Mouse (Mus musculus) heart, postnatal 4 days (tissue): Measurements from ENCODE around the gene Galp. TPM values are rescaled to one million over a fixed set of nuclear protein-coding genes. Genes with fewer than 3 reads are reported as not detected.
"Not testable (repeated sequence)": the region's sequence is repeated elsewhere in the genome, so short reads cannot be mapped to it uniquely, and the experiment has no call there.

ENCODE experiments used
- DNase-seq: peaks from one replicate; pipeline ENCODE4 v3.0.0; 2021
- total RNA-seq, 2 experiments: library from RNA; stranded (reverse); gene quantifications; 2 replicates each; pipeline ENCODE4 v1.2.3; 2021

The Galp gene
- not detected for total RNA-seq

DNA sequence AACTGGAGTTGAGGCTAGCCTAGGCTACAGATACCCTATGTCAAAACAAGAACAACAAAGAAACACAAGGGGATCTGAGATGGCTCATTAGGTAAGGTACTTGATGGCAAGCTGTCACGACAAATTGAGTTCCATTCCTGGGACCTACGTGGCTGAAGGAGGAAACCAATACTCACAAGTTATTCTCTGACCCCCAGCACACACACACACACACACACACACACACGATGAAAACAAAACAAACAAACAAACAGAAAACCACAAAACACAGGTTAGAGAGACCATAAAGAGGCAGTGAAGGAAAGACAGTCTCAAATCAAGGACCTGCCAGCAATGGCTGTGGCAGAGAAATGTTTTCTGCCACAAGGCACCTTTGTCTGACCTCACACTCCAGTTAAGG lies at the start of gene Galp:
Gene Galp, plus strand, starts transcription at position 301 of the 400 bp plus-strand sequence.
- DNase-seq: no peak

DNA sequence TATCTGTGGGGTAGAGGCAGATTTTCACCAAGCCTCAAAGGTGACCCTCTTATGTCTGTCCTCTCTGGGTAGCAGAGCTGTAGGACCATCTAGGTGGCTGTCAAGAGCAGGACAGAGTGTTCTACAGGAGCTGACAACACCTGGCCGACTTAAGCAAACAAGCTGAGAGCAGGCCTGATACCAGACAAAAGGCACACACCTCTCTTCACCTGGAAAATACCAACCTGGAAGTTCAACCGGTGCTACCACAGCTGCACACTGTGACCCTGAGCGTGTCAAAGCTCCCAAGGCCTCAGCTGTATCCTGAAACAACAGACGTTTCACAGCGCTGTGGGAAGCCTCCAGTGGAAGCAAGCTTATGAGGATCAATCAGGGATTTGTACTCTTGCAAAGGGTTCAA lies 49.2 kb upstream of the Galp start:
- no peak for DNase-seq

DNA sequence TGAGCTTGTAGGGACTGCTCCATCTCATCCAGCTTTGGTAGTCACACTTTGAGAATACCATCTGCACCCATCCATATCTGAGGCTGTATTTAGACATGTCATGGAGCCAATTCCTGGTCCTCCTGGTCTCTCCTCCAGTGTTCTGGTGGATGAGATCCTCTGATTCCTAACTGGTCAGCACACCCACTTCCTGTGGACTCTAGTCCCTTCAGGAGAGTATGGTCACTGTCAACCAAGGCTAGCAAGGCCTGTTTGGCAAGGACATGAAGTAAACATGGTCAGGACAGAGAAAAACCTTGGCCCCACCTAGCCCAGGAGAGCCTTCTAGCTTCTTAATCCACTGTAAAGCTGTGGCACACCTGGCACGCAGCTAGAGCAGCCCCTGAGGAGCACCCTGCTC lies 45.6 kb upstream of the Galp start:
- no peak for DNase-seq

DNA sequence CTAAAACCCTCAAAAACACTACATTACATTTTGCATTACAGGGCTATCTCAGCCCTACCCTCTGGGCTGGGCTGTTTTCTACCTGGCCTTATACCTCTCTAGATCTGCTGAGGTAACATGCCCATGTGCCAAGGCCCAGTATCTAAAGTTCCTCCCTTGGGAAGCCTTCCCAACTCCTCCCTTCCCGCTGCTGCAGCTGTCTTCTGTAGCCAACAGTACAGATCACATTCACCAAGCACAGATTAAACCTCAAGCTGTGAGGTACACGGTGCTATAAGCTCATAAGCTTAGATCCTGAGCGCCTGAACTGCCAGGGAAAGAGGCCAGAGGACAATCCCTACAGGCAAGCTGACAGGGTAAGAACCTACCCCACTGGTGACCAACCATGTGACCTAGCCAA lies 44.9 kb upstream of the Galp start:
- no peak for DNase-seq

DNA sequence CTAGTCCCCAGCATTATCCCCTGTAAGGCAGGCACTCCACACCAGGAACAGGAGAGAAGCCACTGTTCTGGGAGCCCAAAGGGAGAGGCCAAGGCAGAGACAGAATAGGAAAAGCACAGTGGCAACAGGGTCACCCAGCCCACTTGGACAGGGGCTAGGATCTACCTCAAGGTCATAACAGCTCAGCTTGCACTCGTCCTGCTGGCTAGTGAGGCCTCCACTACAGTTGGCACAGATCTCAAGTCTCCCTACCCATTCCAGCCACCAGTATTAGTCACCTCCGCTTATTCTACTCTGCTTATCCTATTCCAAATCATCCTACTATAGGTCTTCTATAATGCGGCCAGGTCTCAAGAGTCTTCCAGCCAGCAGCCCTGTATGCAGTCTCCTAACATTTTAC lies 43.8 kb upstream of the Galp start:
- no peak for DNase-seq

DNA sequence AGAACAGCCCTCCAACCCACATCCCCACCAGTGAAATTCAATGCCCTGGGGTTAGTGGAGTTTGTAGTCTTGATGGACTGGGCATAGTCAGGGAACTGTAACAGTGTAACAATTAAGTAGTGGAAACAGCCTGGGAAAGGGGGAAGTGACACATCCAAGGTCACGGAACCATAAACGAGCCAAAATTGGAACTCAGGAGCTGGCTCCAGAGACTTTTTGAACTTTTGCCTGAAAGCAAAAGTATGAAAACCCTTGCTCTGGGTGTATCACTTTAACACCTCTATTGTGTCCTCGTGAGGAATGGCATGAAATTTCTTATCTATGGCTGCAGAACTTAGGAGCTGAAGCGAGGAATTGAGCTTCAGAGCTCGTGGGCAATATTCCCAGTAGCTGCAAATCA lies 42.7 kb upstream of the Galp start:
- DNase-seq: no peak

DNA sequence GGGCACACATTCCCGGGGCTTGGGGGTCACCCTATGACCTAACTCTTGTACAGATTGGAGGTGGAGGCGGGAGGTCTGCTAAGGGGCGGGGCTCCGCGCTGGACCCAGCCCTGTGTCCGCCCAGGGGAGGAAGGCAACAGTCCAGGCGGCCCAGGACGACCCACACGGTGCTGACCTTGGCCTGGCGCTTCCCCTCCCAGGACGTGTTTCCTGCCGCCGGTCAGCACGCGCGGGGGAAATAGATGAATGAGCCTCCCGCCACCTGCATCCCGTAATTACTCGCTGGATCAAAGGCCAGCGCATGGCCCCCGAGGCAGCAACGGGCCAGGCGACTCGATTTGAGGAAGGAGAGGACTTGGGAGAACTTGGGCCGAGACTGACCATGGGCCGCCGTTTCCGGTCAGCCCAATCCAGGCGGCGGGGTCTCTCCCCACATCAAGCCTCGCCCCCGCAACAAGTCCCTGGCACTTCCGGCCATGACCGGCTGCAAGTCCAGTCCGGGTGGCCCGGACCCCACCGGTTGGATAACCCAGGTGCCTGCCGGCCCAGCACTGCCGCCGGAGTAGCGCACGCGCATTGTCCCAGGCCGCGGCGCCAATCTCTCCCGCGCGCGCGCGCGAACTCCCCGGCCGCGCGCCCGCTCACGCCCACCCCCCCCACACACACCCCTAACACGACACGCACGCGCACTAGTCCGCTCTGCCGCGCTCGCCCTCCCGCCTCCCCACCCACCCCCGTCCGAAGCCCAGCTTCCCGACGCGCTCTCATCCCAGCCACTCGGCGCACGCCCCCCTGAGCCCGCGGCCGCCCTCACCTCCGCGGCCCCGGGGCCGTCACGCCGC lies 41.6 kb upstream of the Galp start:
- peak; percentile 86 for DNase-seq

DNA sequence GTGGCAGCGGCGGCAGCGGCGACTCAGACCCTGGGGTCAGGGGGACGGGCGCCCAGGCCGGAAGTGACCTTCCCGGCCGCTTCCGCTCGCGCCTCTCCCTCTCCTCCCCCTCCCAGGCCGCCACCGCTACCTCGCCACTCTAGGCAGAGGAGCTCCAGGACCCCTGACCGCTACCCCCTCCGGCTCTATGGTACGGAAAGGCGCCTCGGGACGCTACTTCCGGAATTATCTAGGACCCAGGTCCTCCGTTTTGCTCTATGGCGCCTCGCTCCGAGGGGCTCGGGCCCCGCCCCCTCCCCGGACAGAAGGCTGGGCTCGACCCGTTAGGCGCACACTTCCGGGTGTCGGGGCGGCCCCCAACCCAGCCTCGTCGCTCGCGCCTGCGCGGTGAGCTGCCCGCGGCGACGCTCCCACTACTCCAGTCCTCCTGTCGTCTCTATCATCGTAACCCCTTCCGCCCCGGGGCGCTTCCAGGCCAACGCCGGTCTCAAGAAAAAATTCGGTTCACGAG lies 40.9 kb upstream of the Galp start, which contains the start of gene Zfp787:
Gene Zfp787, minus strand, starts transcription at position 97 of the 511 bp plus-strand sequence.
- DNase-seq: peak; percentile 98

DNA sequence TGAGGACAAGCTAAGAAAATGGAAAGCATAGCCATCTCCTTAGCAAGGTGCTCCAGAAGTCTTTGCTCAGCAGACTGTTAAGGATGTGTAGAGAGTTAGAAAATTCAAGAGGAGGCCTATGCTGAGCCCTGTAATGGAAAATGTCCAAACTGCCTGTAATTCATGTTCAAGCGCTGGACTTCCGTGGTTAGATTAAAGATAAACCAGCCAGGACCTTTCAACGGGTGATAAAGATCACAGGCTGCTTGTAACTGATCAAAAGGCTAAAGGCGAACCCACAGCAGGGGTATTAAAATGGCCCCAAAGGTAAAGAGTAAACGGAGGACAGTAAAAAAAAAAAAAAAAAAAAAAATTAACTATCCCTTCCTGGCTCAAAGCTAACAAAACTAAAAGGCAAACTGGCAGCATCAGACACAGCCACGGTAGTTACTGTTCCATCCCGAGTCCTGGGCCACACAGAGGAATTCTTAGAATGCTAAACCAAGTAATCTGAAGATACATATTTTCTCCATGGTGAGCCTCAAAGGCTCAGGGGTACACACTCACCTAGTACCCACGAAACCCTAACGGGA lies 39.9 kb upstream of the Galp start:
- DNase-seq: no peak

DNA sequence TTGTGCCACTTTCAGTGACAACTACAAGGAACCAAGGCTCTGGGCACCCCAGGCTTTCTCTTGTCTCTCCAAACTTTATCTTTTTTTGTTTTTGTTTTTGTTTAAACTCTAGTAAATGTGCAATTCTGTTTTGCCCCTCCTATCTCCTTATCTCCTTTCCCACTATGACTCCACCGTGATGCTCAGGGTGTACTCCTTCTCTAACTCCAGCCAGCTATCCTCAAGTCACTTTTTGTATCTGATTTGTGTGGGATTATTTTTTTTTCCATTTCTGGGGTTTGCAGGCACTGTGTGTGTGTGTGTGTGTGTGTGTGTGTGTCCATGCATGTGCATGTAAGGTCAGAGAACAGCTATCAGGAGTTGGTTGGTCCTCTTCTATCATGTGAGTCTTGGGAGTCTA lies 39.4 kb upstream of the Galp start:
- no peak for DNase-seq

DNA sequence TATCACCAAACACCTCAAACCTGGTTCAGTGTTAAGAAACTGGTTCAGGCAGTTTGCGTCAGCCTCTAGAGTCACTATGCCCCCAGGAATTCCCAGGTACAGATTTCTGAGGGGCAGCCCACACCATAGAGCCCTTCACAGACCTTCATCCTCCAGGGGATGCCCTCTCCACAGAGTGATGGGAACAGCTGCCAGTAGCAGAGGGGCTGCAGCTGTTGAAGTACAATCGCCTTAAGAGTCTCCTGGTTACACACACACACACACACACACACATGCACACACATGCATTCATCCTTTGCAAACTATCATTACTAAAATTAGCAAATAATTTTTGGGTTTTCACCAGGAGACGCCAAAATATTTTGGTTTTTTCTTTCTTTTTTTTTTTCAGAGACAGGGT lies 37.3 kb upstream of the Galp start:
- DNase-seq: no peak

DNA sequence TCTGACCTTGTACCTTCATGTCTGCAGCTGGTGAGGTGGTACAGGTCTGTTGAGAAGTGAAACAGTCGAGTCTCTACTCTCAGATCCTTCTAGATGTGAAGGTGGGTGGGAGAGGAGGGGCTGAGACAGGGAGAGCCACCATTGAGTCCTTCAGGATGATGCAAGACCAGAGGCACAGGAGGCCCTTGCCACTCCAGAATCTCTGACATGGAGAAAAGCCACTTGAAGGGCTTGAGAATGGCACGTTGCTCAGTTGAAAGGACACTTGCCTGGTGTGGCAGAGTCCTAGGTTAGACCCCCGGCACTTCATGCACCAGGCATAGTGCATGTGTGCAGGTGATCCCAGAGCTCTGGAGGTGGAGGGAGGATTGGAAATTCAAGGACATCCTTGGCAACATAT lies 35.3 kb upstream of the Galp start:
- no peak for DNase-seq

DNA sequence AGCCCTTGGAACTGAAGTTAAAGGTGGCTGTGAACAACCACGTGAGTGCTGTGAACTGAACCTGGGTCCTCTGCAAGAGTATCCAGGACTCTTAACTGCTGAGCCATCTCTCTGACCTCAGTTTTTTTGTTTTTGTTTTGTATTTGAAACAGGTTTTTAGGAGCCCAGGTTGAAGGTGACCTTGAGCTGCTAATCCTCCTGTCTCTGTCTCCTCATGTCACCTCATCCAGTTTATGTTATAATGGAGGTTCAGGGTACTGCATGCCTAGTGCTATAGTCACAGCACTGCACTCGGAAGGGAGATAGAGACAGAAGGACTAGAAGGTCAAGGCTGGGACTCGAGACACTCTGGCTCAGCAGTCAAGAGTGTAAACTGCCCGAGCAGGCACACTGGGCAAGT lies 34.7 kb upstream of the Galp start:
- DNase-seq: no peak

DNA sequence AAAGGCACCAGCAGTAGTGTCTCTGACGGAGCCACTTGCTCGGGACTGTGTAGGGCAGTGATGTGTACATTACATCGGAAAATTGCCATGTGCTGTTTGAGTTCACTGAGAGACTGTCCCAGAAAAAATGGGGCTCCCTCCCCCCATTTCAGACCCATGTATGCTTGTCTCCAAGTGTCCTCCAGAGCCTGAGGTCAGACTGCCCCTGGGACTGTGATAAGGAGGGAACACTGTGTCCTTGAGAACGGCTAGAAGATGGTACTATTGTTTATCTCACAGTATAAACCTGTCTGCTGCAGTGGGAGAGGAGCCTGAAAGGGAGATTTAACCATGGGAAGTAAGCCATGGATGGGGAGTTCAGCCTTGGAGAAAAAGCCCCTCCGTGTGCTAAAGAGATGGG lies 32.2 kb upstream of the Galp start:
- no peak for DNase-seq

DNA sequence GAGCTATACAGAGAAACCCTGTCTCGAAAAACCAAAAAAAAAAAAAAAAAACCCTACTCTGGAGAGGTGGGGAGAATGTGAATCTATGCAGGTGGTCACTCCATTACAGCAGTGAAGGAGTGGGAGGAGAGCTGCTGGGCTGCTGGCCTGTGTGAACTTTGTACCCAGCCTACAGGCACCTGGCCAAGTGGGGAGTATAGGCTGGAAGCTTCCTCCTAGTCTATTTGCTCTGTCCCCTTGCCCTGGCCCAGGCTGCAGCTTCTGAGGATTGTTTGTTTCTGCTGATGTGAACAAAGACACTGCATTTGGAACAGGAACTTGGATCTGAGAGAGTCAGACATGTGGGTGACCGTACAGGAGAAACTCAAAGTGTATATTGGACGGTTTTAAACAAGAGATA lies 27.5 kb upstream of the Galp start:
- DNase-seq: peak; percentile 52

DNA sequence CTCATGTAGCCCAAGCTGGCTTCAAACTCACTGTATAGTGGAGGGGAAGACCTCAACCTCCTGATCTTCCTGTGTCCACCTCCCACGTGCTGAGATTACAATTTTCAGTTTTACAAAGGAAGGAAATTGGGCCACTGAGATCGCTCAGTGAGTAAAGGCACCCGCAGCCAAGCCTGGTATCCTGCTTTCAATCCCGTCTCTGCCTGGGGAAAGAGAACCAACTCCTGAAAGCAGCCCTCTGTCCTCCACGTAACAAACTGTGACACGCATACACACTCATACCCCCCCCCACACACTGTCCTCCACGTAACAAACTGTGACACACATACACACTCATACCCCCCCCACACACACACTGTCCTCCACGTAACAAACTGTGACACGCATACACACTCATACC lies 26.5 kb upstream of the Galp start:
- DNase-seq: no peak

DNA sequence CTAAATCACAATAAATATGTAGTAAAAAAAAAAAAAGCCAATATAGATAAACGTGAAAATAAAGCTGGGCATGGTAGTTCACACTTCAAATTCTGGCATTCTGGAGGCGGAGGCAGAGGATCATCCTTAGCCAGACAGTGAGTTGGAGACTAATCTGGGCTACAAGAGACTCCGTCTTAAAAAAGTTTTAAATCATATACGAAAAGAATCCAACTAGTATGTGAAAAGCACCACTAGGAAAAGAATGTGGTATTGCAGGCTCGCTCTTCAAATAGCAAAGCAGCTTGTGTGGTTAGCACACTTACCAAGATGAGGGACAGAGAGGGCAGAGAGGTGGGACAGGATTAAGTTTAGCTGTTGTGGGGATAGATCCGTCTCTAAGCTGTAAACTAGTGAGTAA lies 26.0 kb upstream of the Galp start:
- DNase-seq: no peak

DNA sequence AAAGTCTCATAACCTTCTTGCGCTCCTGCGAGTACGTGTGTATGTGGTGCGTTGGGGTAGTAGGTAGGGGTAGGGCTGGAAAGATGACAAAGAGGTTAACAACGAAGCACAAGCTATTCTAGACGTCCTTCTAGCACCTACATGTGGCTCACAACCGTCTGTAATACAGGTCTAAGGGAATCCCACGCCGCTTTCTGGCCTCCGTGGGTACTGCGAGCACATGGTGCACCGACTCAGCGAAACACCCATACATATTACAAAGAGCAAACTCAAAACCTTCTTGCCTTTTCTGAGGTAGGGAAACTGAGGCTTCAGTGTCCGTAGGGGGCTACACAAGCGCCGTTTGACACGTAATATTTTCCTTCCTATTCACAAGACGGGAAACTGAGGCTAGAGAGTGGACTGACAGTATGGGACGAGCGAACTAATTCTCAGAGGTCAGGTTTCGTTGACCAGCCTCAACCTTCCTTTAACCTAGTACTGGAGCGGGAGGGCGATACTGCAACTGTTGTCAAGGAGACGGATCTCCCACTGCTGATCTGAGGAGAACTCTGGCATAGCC lies 25.4 kb upstream of the Galp start:
- peak; percentile 73 for DNase-seq

DNA sequence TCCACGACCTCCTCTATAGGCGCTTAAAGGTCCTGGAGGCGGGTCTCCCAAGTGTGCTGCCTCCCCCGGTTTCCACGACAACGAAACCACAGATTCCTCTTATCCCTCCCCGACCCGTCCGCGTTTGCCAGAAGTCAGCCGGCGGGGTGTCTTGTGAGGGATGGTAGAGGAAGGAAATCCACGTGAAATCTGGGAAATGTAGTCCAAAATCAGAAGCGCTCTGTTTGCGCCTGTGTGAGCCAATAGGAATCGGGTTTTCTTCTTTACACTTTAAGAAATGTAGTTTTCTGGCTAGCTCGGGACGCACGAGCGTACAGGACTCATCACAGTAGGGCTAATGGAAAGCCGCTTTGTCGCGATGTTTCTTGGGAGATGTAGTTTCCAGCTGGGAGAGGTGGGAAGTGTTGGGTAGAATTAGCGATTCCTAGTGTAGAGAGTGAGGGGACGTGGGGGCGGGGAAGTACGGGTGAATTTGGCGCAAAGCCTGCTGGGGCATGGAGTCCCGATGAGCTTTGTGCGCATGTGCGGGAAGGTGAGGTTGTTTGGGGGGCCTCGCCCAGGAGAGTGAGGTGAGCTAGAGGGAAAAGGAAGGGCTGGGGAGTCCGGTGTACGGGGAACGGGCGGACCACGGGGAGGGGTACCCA lies 24.8 kb upstream of the Galp start, which contains the start of gene Zfp444:
Gene Zfp444, plus strand, starts transcription at position 221 of the 644 bp plus-strand sequence.
- peak; percentile 98 for DNase-seq

DNA sequence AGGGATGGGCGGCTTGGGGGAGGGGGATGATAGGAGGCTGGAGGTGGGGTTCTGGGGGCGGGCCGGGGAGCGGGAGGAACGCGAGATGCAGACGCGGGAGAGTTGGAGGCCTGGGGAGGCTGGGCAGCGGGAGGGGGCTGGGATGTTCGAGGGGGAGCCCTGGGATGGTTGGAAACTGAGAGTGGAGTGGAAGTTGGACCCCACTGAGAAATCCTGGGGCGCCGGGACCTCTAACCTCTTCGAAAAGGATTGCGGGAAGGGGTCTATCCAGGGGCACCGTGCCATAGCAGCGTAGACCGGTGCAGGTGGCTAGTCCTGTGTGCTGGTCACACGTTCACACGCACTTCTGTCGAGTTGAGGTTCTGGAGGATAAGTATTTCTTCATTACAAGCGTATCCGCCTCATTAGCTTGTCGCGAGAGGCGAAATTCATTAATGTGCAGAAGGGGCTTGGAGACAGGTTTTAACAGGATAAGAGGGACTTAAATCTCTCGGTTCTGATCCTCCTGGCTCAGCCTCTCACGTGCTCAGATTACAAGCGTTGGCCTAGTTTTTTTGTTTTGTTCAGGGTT lies 24.1 kb upstream of the Galp start:
- no peak for DNase-seq

DNA sequence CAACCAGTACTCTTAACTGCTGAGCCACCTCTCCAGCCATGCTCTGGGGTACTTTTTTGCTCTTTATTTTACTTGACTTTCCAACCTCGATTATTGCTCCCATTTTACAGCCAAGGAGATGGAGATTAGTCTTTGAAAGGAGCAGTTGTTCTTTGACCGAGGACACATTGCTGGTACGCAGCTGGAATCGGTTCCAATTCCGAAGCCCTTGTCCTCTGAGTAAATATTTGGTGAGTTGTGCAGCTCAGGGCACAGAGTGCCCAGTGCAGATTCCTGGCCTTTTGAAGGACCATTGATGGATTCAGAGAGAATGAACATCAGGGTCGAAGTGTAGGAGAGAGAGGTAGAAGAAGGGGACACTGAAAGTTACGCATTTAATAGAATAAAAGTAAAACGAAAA lies 23.0 kb upstream of the Galp start:
- no peak for DNase-seq

DNA sequence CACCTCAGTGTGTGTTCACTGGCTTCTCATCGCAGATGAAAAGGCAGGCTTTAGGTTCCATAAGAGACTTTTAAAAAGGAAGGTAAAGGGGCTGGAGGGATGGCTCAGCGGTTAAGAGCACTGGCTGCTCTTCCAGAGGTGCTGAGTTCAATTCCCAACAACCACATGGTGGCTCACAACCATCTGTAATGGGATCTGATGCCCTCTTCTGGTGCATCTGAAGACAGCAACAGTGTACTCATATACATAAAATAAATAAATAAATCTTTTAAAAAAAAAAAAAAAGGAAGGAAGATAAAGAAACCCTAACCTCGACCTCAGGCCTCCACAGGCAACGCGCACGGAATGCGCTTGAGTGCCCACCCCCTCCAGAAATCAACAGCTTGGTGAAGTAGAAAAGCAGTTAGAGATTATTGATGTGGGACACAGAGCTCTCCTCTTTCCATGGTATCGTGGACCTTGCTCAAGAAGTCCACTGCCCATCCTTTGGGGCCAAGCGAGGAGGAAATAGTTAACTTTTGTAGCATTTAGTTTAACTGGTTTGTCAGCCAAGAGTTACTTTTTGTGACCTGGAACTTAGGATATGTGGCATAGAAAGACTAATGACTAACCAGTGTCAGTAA lies 22.4 kb upstream of the Galp start:
- not testable (repeated sequence) for DNase-seq
